Mouse (Mus musculus): ENCODE measurements at regions not wholly inside any gene's neighbourhood (a gene's known extent, or its start where the extent isn't known, plus 50 kb on each side); places are given as distances from the start of the nearest gene placed in this dataset.
"Not testable (repeated sequence)": the region's sequence is repeated elsewhere in the genome, so short reads cannot be mapped to it uniquely, and the experiment has no call there.

DNA sequence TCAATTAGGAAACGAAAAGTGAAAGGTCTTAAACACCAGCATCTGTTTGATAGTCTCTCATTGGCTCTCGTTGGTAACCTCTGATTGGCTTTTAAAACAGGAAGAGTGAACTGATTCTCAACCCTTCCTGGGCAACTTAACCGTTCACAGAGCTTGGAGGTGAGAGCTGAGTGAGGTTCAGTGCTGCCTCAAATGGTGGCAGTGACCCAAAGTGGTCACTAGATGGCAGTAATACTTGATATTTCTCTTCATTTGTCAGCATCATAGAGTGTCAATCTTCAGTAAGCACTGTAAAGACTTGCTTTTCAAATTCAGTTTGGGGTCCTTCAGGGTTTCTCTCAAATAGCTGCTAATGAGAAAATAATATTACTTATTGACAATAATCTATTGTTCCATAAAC lies 321.8 kb upstream of the Gdi2 start:
- 23% methylated on average over 3 of the region's 3 CpGs for WGBS
- TF ChIP-seq CTCF (IDR thresholded peaks at IDR 0.05; ENCODE audit: low read depth), result peak; percentile 17; the same call in 1 of the 2 replicates
- ATAC-seq (ENCODE audit: insufficient read depth, low read depth), result not testable (repeated sequence)

DNA sequence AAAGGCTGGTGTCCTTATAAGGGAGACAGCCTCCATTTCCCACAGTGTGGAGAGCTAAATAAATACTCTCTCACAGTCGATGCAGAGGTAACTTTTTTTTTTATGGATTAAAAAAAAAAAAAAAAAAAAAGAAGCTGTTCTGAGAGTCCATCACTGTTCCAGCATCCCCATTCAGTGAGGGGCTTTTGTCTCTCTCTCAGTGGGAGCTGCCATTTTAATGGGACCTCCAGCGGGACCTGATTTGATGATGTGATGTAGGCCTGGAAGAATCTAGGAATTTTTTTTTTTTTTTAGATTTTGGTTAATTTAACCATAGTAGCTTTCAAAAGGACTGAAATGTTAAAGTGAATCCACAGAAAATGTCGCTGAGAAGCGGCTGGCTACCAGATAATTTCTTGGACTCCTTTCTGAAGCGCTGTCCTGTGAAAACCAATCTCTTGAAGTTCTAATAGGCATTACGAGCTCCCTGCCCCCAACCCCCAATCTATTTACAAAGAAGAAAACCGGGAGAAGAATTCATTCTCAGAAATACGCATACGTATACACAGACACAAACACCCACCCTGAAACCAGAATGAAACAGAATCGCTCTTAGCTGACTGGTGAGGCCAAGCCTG lies 316.8 kb upstream of the Gdi2 start:
- not testable (repeated sequence) for DNase-seq (ENCODE audit: low spot score); H3K9me3 ChIP-seq (replicated peaks; ENCODE audit: control insufficient read depth, low read length); H3K4me2 ChIP-seq (ENCODE audit: low read depth, low read length); H3K4me1 ChIP-seq (ENCODE audit: control insufficient read depth, insufficient read depth); H3K4me3 ChIP-seq (ENCODE audit: low read depth, low read length); ATAC-seq (ENCODE audit: insufficient read depth, low read depth); H3K9ac ChIP-seq (replicated peaks; ENCODE audit: low read depth, low read length); H3K36me3 ChIP-seq (replicated peaks; ENCODE audit: control insufficient read depth, insufficient read depth, low read length); H3K27me3 ChIP-seq (ENCODE audit: control insufficient read depth, insufficient read depth, low read length); H3K27ac ChIP-seq (ENCODE audit: low read depth)
- WGBS, result 66% methylated on average over 10 of the region's 10 CpGs

More for the DNA sequence above, 321.8 kb upstream of the Gdi2 start:
- H3K27ac ChIP-seq (ENCODE audit: low read depth); H3K4me2 ChIP-seq (ENCODE audit: low read depth, low read length); H3K9ac ChIP-seq (replicated peaks; ENCODE audit: low read depth, low read length); H3K4me3 ChIP-seq (ENCODE audit: low read depth, low read length); H3K9me3 ChIP-seq (replicated peaks; ENCODE audit: control insufficient read depth, low read length); H3K4me1 ChIP-seq (ENCODE audit: control insufficient read depth, insufficient read depth); H3K36me3 ChIP-seq (replicated peaks; ENCODE audit: control insufficient read depth, insufficient read depth, low read length); H3K27me3 ChIP-seq (ENCODE audit: control insufficient read depth, insufficient read depth, low read length); DNase-seq (ENCODE audit: low spot score): not testable (repeated sequence)

DNA sequence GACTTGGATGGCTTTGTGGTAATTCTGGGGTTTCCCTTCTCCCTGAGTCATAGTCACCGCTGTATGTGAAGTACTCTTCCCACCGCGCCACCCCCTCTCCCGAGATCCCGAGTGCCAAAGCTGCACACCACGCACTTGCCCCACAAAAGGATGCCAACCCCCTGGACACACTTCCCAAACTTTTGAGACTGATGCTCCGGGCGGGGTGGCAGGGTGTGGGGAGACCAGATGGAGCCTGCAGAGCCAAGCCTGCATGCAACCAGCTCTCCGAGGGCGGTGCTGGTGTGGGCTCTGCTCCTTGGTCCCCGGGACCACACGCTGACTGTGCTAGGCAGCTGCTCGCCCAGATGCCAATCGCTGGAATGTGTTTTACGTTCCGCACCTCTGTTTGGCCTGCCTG lies 316.2 kb upstream of the Gdi2 start:
- no peak for ATAC-seq (ENCODE audit: insufficient read depth, low read depth)
- no peaks in the 10 kb centered on the region for H3K4me1 ChIP-seq (ENCODE audit: control insufficient read depth, insufficient read depth)
- H3K27ac ChIP-seq (ENCODE audit: low read depth), result no peak overlapping the region
- no peak overlapping the region for H3K4me3 ChIP-seq (ENCODE audit: low read depth, low read length)
- H3K9ac ChIP-seq (replicated peaks; ENCODE audit: low read depth, low read length), result no peak overlapping the region
- no peak for DNase-seq (ENCODE audit: low spot score)
- H3K9me3 ChIP-seq (replicated peaks; ENCODE audit: control insufficient read depth, low read length), result no peaks in the 10 kb centered on the region
- TF ChIP-seq CTCF (IDR thresholded peaks at IDR 0.05; ENCODE audit: low read depth) (no peak), EP300 (IDR thresholded peaks at IDR 0.05; ENCODE audit: low read depth) (no peak)
- no peaks in the 10 kb centered on the region for H3K27me3 ChIP-seq (ENCODE audit: control insufficient read depth, insufficient read depth, low read length)
- WGBS, result 68% methylated on average over 16 of the region's 16 CpGs
- no peak overlapping the region for H3K4me2 ChIP-seq (ENCODE audit: low read depth, low read length)
- no peaks in the 10 kb centered on the region for H3K36me3 ChIP-seq (replicated peaks; ENCODE audit: control insufficient read depth, insufficient read depth, low read length)

DNA sequence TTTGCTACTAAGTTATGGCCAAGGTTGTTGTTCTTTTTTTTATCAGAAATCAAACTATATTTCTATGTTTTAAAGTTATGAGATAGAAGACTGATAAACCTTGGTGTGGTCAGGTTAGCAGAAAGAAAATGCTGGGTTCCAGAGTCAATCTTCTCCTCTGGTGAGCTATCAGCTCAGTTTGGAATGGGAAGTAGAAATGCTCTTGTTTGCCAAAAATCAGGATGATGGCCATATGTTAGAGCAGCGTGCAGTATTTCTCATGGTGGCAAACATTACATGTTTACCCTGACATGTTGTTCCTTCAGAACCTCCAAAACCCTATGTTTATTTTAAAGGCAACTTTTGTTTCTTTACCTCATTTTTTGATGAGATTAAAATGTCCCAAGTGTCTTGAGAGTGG lies 279.5 kb upstream of the Gdi2 start:
- no peak for ATAC-seq (ENCODE audit: insufficient read depth, low read depth)

DNA sequence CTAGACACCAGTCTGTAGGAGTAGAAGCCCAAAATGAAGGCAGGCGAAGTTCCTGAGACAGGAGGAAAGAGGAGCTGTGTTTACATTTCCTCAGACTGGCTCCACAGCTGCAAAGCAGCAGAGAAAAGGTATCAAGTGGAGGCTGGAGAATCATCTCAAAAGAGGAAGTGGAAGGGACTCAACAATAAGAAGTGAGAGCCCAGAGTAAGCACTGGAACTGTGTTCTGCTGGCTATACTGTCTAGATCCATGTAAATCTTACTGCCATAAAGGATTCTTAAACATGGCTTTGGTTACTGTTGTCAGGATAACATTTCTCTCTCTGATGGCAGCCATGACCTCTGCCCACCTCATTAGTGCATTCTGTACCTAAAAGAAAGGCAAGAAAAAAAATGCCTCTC lies 261.7 kb upstream of the Gdi2 start:
- not testable (repeated sequence) for ATAC-seq (ENCODE audit: insufficient read depth, low read depth); H3K36me3 ChIP-seq (replicated peaks; ENCODE audit: control insufficient read depth, insufficient read depth, low read length); H3K27me3 ChIP-seq (ENCODE audit: control insufficient read depth, insufficient read depth, low read length); H3K4me2 ChIP-seq (ENCODE audit: low read depth, low read length); H3K9ac ChIP-seq (replicated peaks; ENCODE audit: low read depth, low read length); DNase-seq (ENCODE audit: low spot score); H3K4me3 ChIP-seq (ENCODE audit: low read depth, low read length); H3K27ac ChIP-seq (ENCODE audit: low read depth); H3K4me1 ChIP-seq (ENCODE audit: control insufficient read depth, insufficient read depth); H3K9me3 ChIP-seq (replicated peaks; ENCODE audit: control insufficient read depth, low read length)
- 0% methylated on average over 1 of the region's 1 CpGs for WGBS

More for the DNA sequence above, 279.5 kb upstream of the Gdi2 start:
- Histone ChIP-seq H3K4me1 (ENCODE audit: control insufficient read depth, insufficient read depth) (no peaks in the 10 kb centered on the region), H3K4me3 (ENCODE audit: low read depth, low read length) (no peak overlapping the region), H3K27me3 (ENCODE audit: control insufficient read depth, insufficient read depth, low read length) (no peaks in the 10 kb centered on the region), H3K9me3 (replicated peaks; ENCODE audit: control insufficient read depth, low read length) (no peaks in the 10 kb centered on the region), H3K4me2 (ENCODE audit: low read depth, low read length) (no peak overlapping the region), H3K36me3 (replicated peaks; ENCODE audit: control insufficient read depth, insufficient read depth, low read length) (no peaks in the 10 kb centered on the region), H3K9ac (replicated peaks; ENCODE audit: low read depth, low read length) (no peak overlapping the region), H3K27ac (ENCODE audit: low read depth) (no peak overlapping the region)
- DNase-seq (ENCODE audit: low spot score), result no peak
- 55% methylated on average over 1 of the region's 1 CpGs for whole genome bisulfite sequencing
- TF ChIP-seq EP300 (IDR thresholded peaks at IDR 0.05; ENCODE audit: low read depth) (no peak), CTCF (IDR thresholded peaks at IDR 0.05; ENCODE audit: low read depth) (no peak)
